Mouse (Mus musculus) MEL (cell line): Measurements from ENCODE around the gene Gys2. TPM values are rescaled to one million over a fixed set of nuclear protein-coding genes. Genes with fewer than 3 reads are reported as not detected.

Experiments
- DNase-seq: peaks from one replicate; pipeline ENCODE4 v3.0.0; 2011; ENCODE audit warnings: low read depth, low spot score
- H3K27ac ChIP-seq: 2 replicates; pipeline ENCODE4 v1.5.1; 2012; ENCODE audit warnings: low read depth, mild to moderate bottlenecking, control low read depth, low read length, moderate library complexity; ENCODE audit not compliant: control insufficient read depth
- H3K27me3 ChIP-seq, 2 experiments: fragments of 150-350 bp in 1 of 2; sonication (generic) in 1 of 2; 2 replicates each; pipeline ENCODE4 v1.6.1; 2012; ENCODE audit warnings: low read length in 2 of 2, mild to moderate bottlenecking in 2 of 2, improper control_type of control experiment in 1 of 2, moderate library complexity in 1 of 2; ENCODE audit not compliant: insufficient read depth in 2 of 2, control insufficient read depth in 1 of 2
- H3K36me3 ChIP-seq, 2 experiments: 2 replicates each; pipeline ENCODE4 v1.6.1; 2012 to 2014; ENCODE audit warnings: low read length in 2 of 2, improper control_type of control experiment in 1 of 2, inconsistent platforms in 1 of 2, mild to moderate bottlenecking in 1 of 2; ENCODE audit not compliant: insufficient read depth in 2 of 2, control insufficient read depth in 1 of 2
- H3K4me1 ChIP-seq, 2 experiments: fragments of 150-350 bp in 1 of 2; sonication (generic) in 1 of 2; 2 replicates each; pipeline ENCODE4 v1.6.1; 2012; ENCODE audit warnings: low read length in 2 of 2, improper control_type of control experiment in 1 of 2, mild to moderate bottlenecking in 1 of 2; ENCODE audit not compliant: insufficient read depth in 2 of 2, control insufficient read depth in 1 of 2
- H3K4me3 ChIP-seq, 2 experiments: fragments of 150-350 bp in 1 of 2; sonication (generic) in 1 of 2; 2 replicates each; pipeline ENCODE4 v1.5.1; 2012; ENCODE audit warnings: low read depth in 2 of 2, low read length in 2 of 2, mild to moderate bottlenecking in 2 of 2, moderate library complexity in 2 of 2, control low read depth in 1 of 2, improper control_type of control experiment in 1 of 2; ENCODE audit not compliant: control insufficient read depth in 1 of 2, insufficient read depth in 1 of 2
- H3K79me2 ChIP-seq: 2 replicates; pipeline ENCODE4 v1.6.1; 2012; ENCODE audit warnings: mild to moderate bottlenecking, low read length, moderate library complexity; ENCODE audit not compliant: control insufficient read depth, poor library complexity, insufficient read depth
- H3K9ac ChIP-seq: 2 replicates; pipeline ENCODE4 v1.6.1; 2012; ENCODE audit warnings: low read depth, mild to moderate bottlenecking, control low read depth, low read length, moderate library complexity; ENCODE audit not compliant: control insufficient read depth, poor library complexity, severe bottlenecking
- H3K9me3 ChIP-seq: fragments of 150-350 bp; sonication (generic); replicated peaks from 2 replicates; pipeline ENCODE4 v1.6.1; 2012; ENCODE audit warnings: mild to moderate bottlenecking, low read length, improper control_type of control experiment, moderate library complexity; ENCODE audit not compliant: insufficient read depth
- CTCF ChIP-seq, 3 experiments: IDR thresholded peaks in 2 of 3; conservative IDR thresholded peaks in 1 of 3; 2 replicates each; pipeline ENCODE4 v1.5.1; 2011 to 2012; ENCODE audit warnings: low read length in 3 of 3, low read depth in 2 of 3, mild to moderate bottlenecking in 2 of 3, improper control_type of control experiment in 1 of 3, inconsistent platforms in 1 of 3, mixed read lengths in 1 of 3, moderate library complexity in 1 of 3; ENCODE audit not compliant: control insufficient read depth in 1 of 3, insufficient read depth in 1 of 3, poor library complexity in 1 of 3, severe bottlenecking in 1 of 3
- E2F4 ChIP-seq: IDR thresholded peaks from 2 replicates; pipeline ENCODE4 v1.6.1; 2011; ENCODE audit warnings: low read depth, low read length, improper control_type of control experiment, borderline replicate concordance
- GATA1 ChIP-seq: IDR thresholded peaks from 2 replicates; pipeline ENCODE4 v1.6.1; 2011; ENCODE audit warnings: low read depth, low read length, improper control_type of control experiment
- HCFC1 ChIP-seq: IDR thresholded peaks from 2 replicates; pipeline ENCODE4 v1.6.1; 2012; ENCODE audit warnings: low read depth, mild to moderate bottlenecking, inconsistent platforms, low read length, improper control_type of control experiment, moderate library complexity
- MAX ChIP-seq: IDR thresholded peaks from 2 replicates; pipeline ENCODE4 v1.6.1; 2011; ENCODE audit warnings: low read length, improper control_type of control experiment
- MAZ ChIP-seq: IDR thresholded peaks from 2 replicates; pipeline ENCODE4 v1.6.1; 2012; ENCODE audit warnings: low read depth, mild to moderate bottlenecking, inconsistent platforms, low read length, improper control_type of control experiment
- MXI1 ChIP-seq: IDR thresholded peaks from 2 replicates; pipeline ENCODE4 v1.6.1; 2011; ENCODE audit warnings: mild to moderate bottlenecking, low read depth, low read length, improper control_type of control experiment
- NELFE ChIP-seq: IDR thresholded peaks from 2 replicates; pipeline ENCODE4 v1.6.1; 2011; ENCODE audit warnings: low read depth, low read length, improper control_type of control experiment
- POLR2AphosphoS5 ChIP-seq: IDR thresholded peaks from 2 replicates; pipeline ENCODE4 v1.6.1; 2012; ENCODE audit warnings: low read depth, borderline replicate concordance, mild to moderate bottlenecking, inconsistent platforms, low read length, moderate library complexity, mixed read lengths
- RAD21 ChIP-seq: IDR thresholded peaks from 2 replicates; pipeline ENCODE4 v1.6.1; 2011; ENCODE audit warnings: mild to moderate bottlenecking, low read depth, low read length, improper control_type of control experiment
- RCOR1 ChIP-seq: IDR thresholded peaks from 2 replicates; pipeline ENCODE4 v1.6.1; 2012; ENCODE audit warnings: low read depth, mild to moderate bottlenecking, inconsistent platforms, low read length, improper control_type of control experiment
- SIN3A ChIP-seq: IDR thresholded peaks from 2 replicates; pipeline ENCODE4 v1.6.1; 2012; ENCODE audit warnings: low read length, improper control_type of control experiment, inconsistent platforms
- SMC3 ChIP-seq: IDR thresholded peaks from 2 replicates; pipeline ENCODE4 v1.6.1; 2011; ENCODE audit warnings: low read depth, low read length, improper control_type of control experiment
- TBP ChIP-seq: IDR thresholded peaks from 2 replicates; pipeline ENCODE4 v1.8.0; 2011; ENCODE audit warnings: low read depth, low read length, improper control_type of control experiment
- USF1 ChIP-seq: IDR thresholded peaks from 2 replicates; pipeline ENCODE4 v1.6.1; 2014; ENCODE audit warnings: low read depth, mild to moderate bottlenecking, inconsistent platforms, low read length, improper control_type of control experiment, moderate library complexity
- ZC3H11A ChIP-seq: IDR thresholded peaks from 2 replicates; pipeline ENCODE4 v1.6.1; 2012; ENCODE audit warnings: low read depth, mild to moderate bottlenecking, inconsistent platforms, low read length, improper control_type of control experiment
- ZKSCAN1 ChIP-seq: IDR thresholded peaks from 2 replicates; pipeline ENCODE4 v1.6.1; 2012; ENCODE audit warnings: low read depth, mild to moderate bottlenecking, inconsistent platforms, low read length, improper control_type of control experiment, moderate library complexity
- ZNF384 ChIP-seq: IDR thresholded peaks from 2 replicates; pipeline ENCODE4 v1.6.1; 2012; ENCODE audit warnings: low read depth, mild to moderate bottlenecking, inconsistent platforms, low read length, improper control_type of control experiment
- polyA plus RNA-seq, 2 experiments: library from polyadenylated mRNA; stranded (reverse) in 1 of 2; unstranded in 1 of 2; fragments of >175 nt in 1 of 2; fragments of >200 nt in 1 of 2; gene quantifications; 2 replicates each; pipeline versions ENCODE4 v1.2.1 to v1.2.4; 2012; ENCODE audit warnings: low replicate concordance in 2 of 2, low read depth in 1 of 2; ENCODE audit not compliant: insufficient read length in 2 of 2, insufficient read depth in 1 of 2, missing spikeins in 1 of 2
- total RNA-seq: library from RNA; depleted of rRNA; stranded (reverse); fragments of 300-350 nt; gene quantifications from 2 replicates; pipeline ENCODE4 v1.2.3, GENCODE M21; 2012

The Gys2 gene
- total and polyA plus RNA-seq, 3 experiments = not detected

GRCm38 (mm10) chr6:142477239-142477638 lies 4.3 kb upstream of the Gys2 start:
- Histone ChIP-seq H3K79me2 (no peaks in the 10 kb centered on the region), H3K9me3 (no peaks in the 10 kb centered on the region), H3K9ac (no peak overlapping the region), H3K36me3 (no peaks in the 10 kb centered on the region), H3K27ac (no peak overlapping the region), H3K4me1 (no peaks in the 10 kb centered on the region), H3K4me3 (no peak overlapping the region), H3K27me3 (no peaks in the 10 kb centered on the region)
- no peak for DNase-seq
- TF ChIP-seq MAX (no peak), ZNF384 (no peak), TBP (no peak)

GRCm38 (mm10) chr6:142471141-142471540 lies 1.8 kb downstream of the Gys2 start:
- Histone ChIP-seq H3K27ac (no peak overlapping the region), H3K4me3 (no peak overlapping the region), H3K27me3 (no peaks in the 10 kb centered on the region), H3K9me3 (no peaks in the 10 kb centered on the region), H3K79me2 (no peaks in the 10 kb centered on the region), H3K36me3 (no peaks in the 10 kb centered on the region), H3K9ac (no peak overlapping the region), H3K4me1 (no peaks in the 10 kb centered on the region)
- TF ChIP-seq MXI1 = no peak
- no peak for TF ChIP-seq RAD21
- TF ChIP-seq ZKSCAN1 = no peak
- TF ChIP-seq ZC3H11A = no peak
- no peak for TF ChIP-seq E2F4
- no peak for TF ChIP-seq RCOR1
- no peak for TF ChIP-seq MAZ
- no peak for TF ChIP-seq HCFC1
- TF ChIP-seq SIN3A = no peak
- TF ChIP-seq POLR2AphosphoS5 = no peak
- TF ChIP-seq NELFE = no peak
- no peak for DNase-seq

- H3K4me1 ChIP-seq = no peaks in the 10 kb centered on the region
- no peaks in the 10 kb centered on the region for H3K9me3 ChIP-seq
- DNase-seq = peak; percentile 3
- H3K27ac ChIP-seq = no peak overlapping the region
- H3K36me3 ChIP-seq = no peaks in the 10 kb centered on the region
- TF ChIP-seq RCOR1 (no peak), GATA1 (no peak), CTCF (IDR thresholded peaks at IDR 0.05 in 2 of 3, conservative IDR thresholded peaks at IDR 0.05 in 1 of 3; ENCODE audit: control insufficient read depth in 1 of 3, insufficient read depth in 1 of 3, low read depth in 2 of 3, low read length in 3 of 3, poor library complexity in 1 of 3, severe bottlenecking in 1 of 3) (peak in 1 of 3 experiments; percentile 14; a peak in 2 of 6 replicates), SMC3 (peak; percentile 5; the same call in 1 of the 2 replicates), USF1 (no peak)
- H3K9ac ChIP-seq = no peak overlapping the region
- H3K79me2 ChIP-seq = no peaks in the 10 kb centered on the region
- no peak overlapping the region for H3K4me3 ChIP-seq
- H3K27me3 ChIP-seq = no peaks in the 10 kb centered on the region
Measured at GRCm38 (mm10) chr6:142469602-142470001, 3.3 kb downstream of the Gys2 start.
